Mouse (Mus musculus): ENCODE results near the gene Kif26a. TPM values are rescaled to one million over a fixed set of nuclear protein-coding genes. Genes with fewer than 3 reads are reported as not detected.

Gene Kif26a
- polyA plus RNA-seq, 1 experiment from 2014 or later: 0.17 TPM

- H3K4me3 ChIP-seq (replicated peaks): peak overlapping the region; percentile 66
- no peak for DNase-seq
- no peak overlapping the region; the same call in 1 of the 2 replicates for H3K9ac ChIP-seq
- no peak overlapping the region for H3K27ac ChIP-seq
- no peaks in the 10 kb centered on the region for H3K36me3 ChIP-seq
- ATAC-seq (ENCODE audit: low read depth): no peak
- peak overlapping the region; percentile 75 for H3K4me2 ChIP-seq
- peaks cover 66% of the 10 kb centered on the region for H3K27me3 ChIP-seq
- H3K4me1 ChIP-seq (replicated peaks): peaks cover 7% of the 10 kb centered on the region
- no peaks in the 10 kb centered on the region for H3K9me3 ChIP-seq (replicated peaks)
- 13% methylated on average over 32 of the region's 32 CpGs for WGBS (ENCODE audit: insufficient replicate concordance)
Measured at GRCm38 (mm10) chr12:112130957-112131356, 15.1 kb upstream of the Kif26a start.

GRCm38 (mm10) chr12:112140231-112140630 lies 5.8 kb upstream of the Kif26a start:
- DNase-seq: no peak
- H3K36me3 ChIP-seq: no peaks in the 10 kb centered on the region
- H3K27ac ChIP-seq: no peak overlapping the region
- no peaks in the 10 kb centered on the region for H3K9me3 ChIP-seq (replicated peaks)
- H3K4me1 ChIP-seq (replicated peaks): peaks cover 14% of the 10 kb centered on the region
- no peak overlapping the region for H3K9ac ChIP-seq
- ATAC-seq (ENCODE audit: low read depth): no peak
- H3K27me3 ChIP-seq: peaks cover 59% of the 10 kb centered on the region
- H3K4me2 ChIP-seq: no peak overlapping the region
- WGBS (ENCODE audit: insufficient replicate concordance): 2% methylated on average over 5 of the region's 5 CpGs
- H3K4me3 ChIP-seq (replicated peaks): no peak overlapping the region

- H3K4me3 ChIP-seq (replicated peaks): no peak overlapping the region
- ATAC-seq (ENCODE audit: low read depth) (no peak), DNase-seq (no peak)
- 32% methylated on average over 7 of the region's 7 CpGs for WGBS (ENCODE audit: insufficient replicate concordance)
- no peak overlapping the region for H3K9ac ChIP-seq
- H3K9me3 ChIP-seq (replicated peaks): no peaks in the 10 kb centered on the region
- H3K27me3 ChIP-seq: peaks cover 59% of the 10 kb centered on the region
- no peak overlapping the region for H3K27ac ChIP-seq
- no peaks in the 10 kb centered on the region for H3K36me3 ChIP-seq
- H3K4me2 ChIP-seq: no peak overlapping the region
- peaks cover 18% of the 10 kb centered on the region for H3K4me1 ChIP-seq (replicated peaks)
Measured at GRCm38 (mm10) chr12:112140745-112141144, 5.3 kb upstream of the Kif26a start.

GRCm38 (mm10) chr12:112141300-112141699 lies 4.7 kb upstream of the Kif26a start:
- DNase-seq (no peak), ATAC-seq (ENCODE audit: low read depth) (no peak)
- no peak overlapping the region for H3K4me2 ChIP-seq
- H3K4me1 ChIP-seq (replicated peaks): peaks cover 23% of the 10 kb centered on the region
- no peaks in the 10 kb centered on the region for H3K36me3 ChIP-seq
- H3K9ac ChIP-seq: no peak overlapping the region
- no peak overlapping the region for H3K4me3 ChIP-seq (replicated peaks)
- H3K27ac ChIP-seq: no peak overlapping the region
- H3K27me3 ChIP-seq: peaks cover 61% of the 10 kb centered on the region
- WGBS (ENCODE audit: insufficient replicate concordance): 5% methylated on average over 6 of the region's 6 CpGs
- no peaks in the 10 kb centered on the region for H3K9me3 ChIP-seq (replicated peaks)

GRCm38 (mm10) chr12:112143116-112143832 lies 2.7 kb upstream of the Kif26a start:
- WGBS (ENCODE audit: insufficient replicate concordance): 5% methylated on average over 14 of the region's 14 CpGs
- H3K27ac ChIP-seq: no peak overlapping the region
- ATAC-seq (ENCODE audit: low read depth) (no peak), DNase-seq (no peak)
- H3K9me3 ChIP-seq (replicated peaks): no peaks in the 10 kb centered on the region
- no peak overlapping the region for H3K9ac ChIP-seq
- peaks cover 28% of the 10 kb centered on the region for H3K4me1 ChIP-seq (replicated peaks)
- no peaks in the 10 kb centered on the region for H3K36me3 ChIP-seq
- peak overlapping the region; percentile 63; the same call in 1 of the 2 replicates for H3K4me2 ChIP-seq
- H3K4me3 ChIP-seq (replicated peaks): peak overlapping the region; percentile 37; the same call in 1 of the 2 replicates
- H3K27me3 ChIP-seq: peaks cover 78% of the 10 kb centered on the region

- no peak overlapping the region for H3K27ac ChIP-seq
- peak overlapping the region; percentile 37 for H3K4me3 ChIP-seq (replicated peaks)
- no peaks in the 10 kb centered on the region for H3K36me3 ChIP-seq
- peaks cover 28% of the 10 kb centered on the region for H3K4me1 ChIP-seq (replicated peaks)
- no peak overlapping the region for H3K9ac ChIP-seq
- no peak for ATAC-seq (ENCODE audit: low read depth)
- H3K4me2 ChIP-seq: peak overlapping the region; percentile 63
- no peak for DNase-seq
- peaks cover 84% of the 10 kb centered on the region for H3K27me3 ChIP-seq
- 0% methylated on average over 46 of the region's 52 CpGs for WGBS (ENCODE audit: insufficient replicate concordance)
- no peaks in the 10 kb centered on the region for H3K9me3 ChIP-seq (replicated peaks)
Measured at GRCm38 (mm10) chr12:112143833-112144201, 2.2 kb upstream of the Kif26a start.

GRCm38 (mm10) chr12:112144377-112145115 lies 1.5 kb upstream of the Kif26a start:
- Histone ChIP-seq H3K27ac (no peak overlapping the region), H3K36me3 (no peaks in the 10 kb centered on the region), H3K4me2 (peak overlapping the region; percentile 63), H3K4me1 (replicated peaks) (peaks cover 28% of the 10 kb centered on the region), H3K27me3 (peaks cover 89% of the 10 kb centered on the region), H3K9ac (no peak overlapping the region), H3K4me3 (replicated peaks) (peak overlapping the region; percentile 37; the same call in 1 of the 2 replicates), H3K9me3 (replicated peaks) (no peaks in the 10 kb centered on the region)
- 1% methylated on average over 46 of the region's 46 CpGs for WGBS (ENCODE audit: insufficient replicate concordance)
- no peak for DNase-seq
- no peak for ATAC-seq (ENCODE audit: low read depth)

GRCm38 (mm10) chr12:112145211-112145874 lies 665 bp upstream of the Kif26a start:
- no peak overlapping the region for H3K9ac ChIP-seq
- H3K27ac ChIP-seq: no peak overlapping the region
- WGBS (ENCODE audit: insufficient replicate concordance): under 1% methylated on average over 37 of the region's 37 CpGs
- peaks cover 28% of the 10 kb centered on the region for H3K4me1 ChIP-seq (replicated peaks)
- H3K4me2 ChIP-seq: peak overlapping the region; percentile 63
- DNase-seq (peak; percentile 55), ATAC-seq (ENCODE audit: low read depth) (peak; percentile 35; the same call in 1 of the 2 replicates)
- H3K9me3 ChIP-seq (replicated peaks): no peaks in the 10 kb centered on the region
- no peaks in the 10 kb centered on the region for H3K36me3 ChIP-seq
- peaks cover 91% of the 10 kb centered on the region for H3K27me3 ChIP-seq
- peak overlapping the region; percentile 48 for H3K4me3 ChIP-seq (replicated peaks)

- Histone ChIP-seq H3K4me2 (peak overlapping the region; percentile 63), H3K36me3 (no peaks in the 10 kb centered on the region), H3K27me3 (peaks cover 73% of the 10 kb centered on the region), H3K27ac (no peak overlapping the region), H3K9me3 (replicated peaks) (no peaks in the 10 kb centered on the region), H3K4me1 (replicated peaks) (peaks cover 35% of the 10 kb centered on the region), H3K4me3 (replicated peaks) (0 out of 2 replicates have a peak overlapping the region, but pooled peaks have one; percentile 48), H3K9ac (no peak overlapping the region)
- no peak for DNase-seq
- WGBS (ENCODE audit: insufficient replicate concordance): 36% methylated on average over 5 of the region's 5 CpGs
- no peak for ATAC-seq (ENCODE audit: low read depth)
Measured at GRCm38 (mm10) chr12:112147365-112147764, 1.4 kb downstream of the Kif26a start.

GRCm38 (mm10) chr12:112150011-112150410 lies 4.0 kb downstream of the Kif26a start:
- no peak for ATAC-seq (ENCODE audit: low read depth)
- no peak for DNase-seq
- Histone ChIP-seq H3K27me3 (peaks cover 46% of the 10 kb centered on the region), H3K4me1 (replicated peaks) (peaks cover 21% of the 10 kb centered on the region), H3K36me3 (no peaks in the 10 kb centered on the region), H3K9me3 (replicated peaks) (no peaks in the 10 kb centered on the region), H3K27ac (no peak overlapping the region), H3K4me2 (no peak overlapping the region), H3K4me3 (replicated peaks) (no peak overlapping the region), H3K9ac (no peak overlapping the region)
- WGBS (ENCODE audit: insufficient replicate concordance): 60% methylated on average over 7 of the region's 7 CpGs
